Mouse (Mus musculus): ENCODE measurements around the gene Cfc1.
"Not testable (repeated sequence)": the region's sequence is repeated elsewhere in the genome, so short reads cannot be mapped to it uniquely, and the experiment has no call there.

Cfc1 gene

GRCm38 (mm10) chr1:34535043-34535698, at the start of gene Cfc1:
Gene Cfc1, plus strand, starts transcription at chr1:34535648.
- DNase-seq (ENCODE audit: low spot score): not testable (repeated sequence)

GRCm38 (mm10) chr1:34487383-34487782, 48.1 kb upstream of the Cfc1 start:
- DNase-seq (ENCODE audit: low spot score): no peak

- no peak for DNase-seq (ENCODE audit: low spot score)
These were observed 45.5 kb upstream of the Cfc1 start for GRCm38 (mm10) chr1:34489852-34490541.

GRCm38 (mm10) chr1:34491480-34491879, 44.0 kb upstream of the Cfc1 start:
- DNase-seq (ENCODE audit: low spot score): no peak

- DNase-seq (ENCODE audit: low spot score): no peak
These were observed 32.5 kb upstream of the Cfc1 start for GRCm38 (mm10) chr1:34502991-34503390.

- no peak for DNase-seq (ENCODE audit: low spot score)
These were observed 30.1 kb upstream of the Cfc1 start for GRCm38 (mm10) chr1:34505307-34505706.

- no peak for DNase-seq (ENCODE audit: low spot score)
These were observed 29.4 kb upstream of the Cfc1 start for GRCm38 (mm10) chr1:34505970-34506551.

- DNase-seq (ENCODE audit: low spot score): no peak
These were observed 27.5 kb upstream of the Cfc1 start for GRCm38 (mm10) chr1:34507986-34508385.

GRCm38 (mm10) chr1:34510575-34510981, 24.9 kb upstream of the Cfc1 start:
- peak; percentile 46 for DNase-seq (ENCODE audit: low spot score)

GRCm38 (mm10) chr1:34511027-34511426, 24.4 kb upstream of the Cfc1 start:
- DNase-seq (ENCODE audit: low spot score): peak; percentile 29

GRCm38 (mm10) chr1:34513068-34513467, 22.4 kb upstream of the Cfc1 start:
- no peak for DNase-seq (ENCODE audit: low spot score)

GRCm38 (mm10) chr1:34516595-34516994, 18.9 kb upstream of the Cfc1 start:
- DNase-seq (ENCODE audit: low spot score): no peak

GRCm38 (mm10) chr1:34517297-34517696, 18.2 kb upstream of the Cfc1 start:
- not testable (repeated sequence) for DNase-seq (ENCODE audit: low spot score)

GRCm38 (mm10) chr1:34517797-34518196, 17.7 kb upstream of the Cfc1 start:
- not testable (repeated sequence) for DNase-seq (ENCODE audit: low spot score)

GRCm38 (mm10) chr1:34518259-34518658, 17.2 kb upstream of the Cfc1 start:
- DNase-seq (ENCODE audit: low spot score): no peak

- no peak for DNase-seq (ENCODE audit: low spot score)
These were observed 13.1 kb upstream of the Cfc1 start for GRCm38 (mm10) chr1:34522205-34522849.

- no peak for DNase-seq (ENCODE audit: low spot score)
These were observed 12.6 kb upstream of the Cfc1 start for GRCm38 (mm10) chr1:34522850-34523244.

GRCm38 (mm10) chr1:34523647-34524046, 11.8 kb upstream of the Cfc1 start:
- no peak for DNase-seq (ENCODE audit: low spot score)

- not testable (repeated sequence) for DNase-seq (ENCODE audit: low spot score)
These were observed 874 bp upstream of the Cfc1 start for GRCm38 (mm10) chr1:34534574-34534973.

GRCm38 (mm10) chr1:34536291-34536766, 881 bp downstream of the Cfc1 start:
- DNase-seq (ENCODE audit: low spot score): no peak

- peak; percentile 49 for DNase-seq (ENCODE audit: low spot score)
These were observed 1.5 kb downstream of the Cfc1 start for GRCm38 (mm10) chr1:34536767-34537485.

- DNase-seq (ENCODE audit: low spot score): no peak
These were observed 11.6 kb downstream of the Cfc1 start for GRCm38 (mm10) chr1:34547074-34547473.
